Mouse (Mus musculus): ENCODE results near the gene Gm13272.
A peak's percentile ranks its signal among the peaks of the same experiment; 100 is the strongest.
"Not testable (repeated sequence)": the region's sequence is repeated elsewhere in the genome, so short reads cannot be mapped to it uniquely, and the experiment has no call there.

DNA sequence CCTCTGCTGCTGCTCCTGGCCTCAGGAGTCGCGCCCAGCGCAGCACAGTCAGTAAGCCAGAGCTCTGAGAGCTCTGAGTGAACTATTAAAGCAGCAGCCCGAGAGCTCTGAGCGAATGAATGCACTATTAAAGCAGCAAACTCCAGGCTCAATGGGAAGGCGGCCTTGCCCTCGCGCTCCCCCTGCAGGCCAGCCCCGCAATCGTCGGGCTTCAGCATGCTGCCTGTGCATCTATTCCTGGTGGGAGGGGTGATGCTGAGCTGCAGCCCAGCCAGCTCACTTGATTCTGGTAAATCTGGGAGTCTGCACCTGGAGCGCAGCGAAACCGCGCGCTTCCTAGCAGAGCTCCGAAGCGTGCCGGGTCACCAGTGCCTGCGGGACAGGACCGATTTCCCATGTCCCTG lies 22.0 kb upstream of the Gm13272 start:
- TF ChIP-seq CTCF (IDR thresholded peaks at IDR 0.05; ENCODE audit: low read depth), result peak; percentile 60
- not testable (repeated sequence) for TF ChIP-seq EP300 (IDR thresholded peaks at IDR 0.05; ENCODE audit: low read depth)
